Mouse (Mus musculus) midbrain, postnatal 0 days (tissue): ENCODE measurements around the gene Flad1. TPM values are rescaled to one million over a fixed set of nuclear protein-coding genes. Genes with fewer than 3 reads are reported as not detected.

ENCODE experiments used
- ATAC-seq: fragments of 200-750 bp; cut with Nextera tagmentation; 2 replicates; pipeline ENCODE4 v1.8.0; 2017; ENCODE audit warnings: moderate number of reproducible peaks, mild to moderate bottlenecking, moderate TSS enrichment, moderate library complexity; ENCODE audit not compliant: low FRiP score
- DNase-seq: peaks from one replicate; pipeline ENCODE4 v3.0.0-alpha.2; 2015; ENCODE audit warnings: low spot score
- H3K27ac ChIP-seq: fragments of 300-500 bp; sonication (generic); 2 replicates; pipeline ENCODE4 v1.5.1; 2014; ENCODE audit warnings: low read depth, mild to moderate bottlenecking, low read length, mixed read lengths
- H3K27me3 ChIP-seq: fragments of 300-500 bp; sonication (generic); 2 replicates; pipeline ENCODE4 v1.6.1; 2014; ENCODE audit warnings: low read length, control low read depth, mixed read lengths; ENCODE audit not compliant: insufficient read depth
- H3K36me3 ChIP-seq: fragments of 300-500 bp; sonication (generic); 2 replicates; pipeline ENCODE4 v1.6.1; 2014; ENCODE audit warnings: low read length, control low read depth, mixed read lengths; ENCODE audit not compliant: insufficient read depth
- H3K4me1 ChIP-seq: fragments of 300-500 bp; sonication (generic); 2 replicates; pipeline ENCODE4 v1.6.1; 2014; ENCODE audit warnings: mild to moderate bottlenecking, control low read depth, antibody characterized with exemption, low read length, mixed read lengths; ENCODE audit not compliant: insufficient read depth
- H3K4me2 ChIP-seq: fragments of 300-500 bp; sonication (generic); 2 replicates; pipeline ENCODE4 v1.6.1; 2014; ENCODE audit warnings: low read depth, mild to moderate bottlenecking, low read length, mixed read lengths; ENCODE audit not compliant: poor library complexity, severe bottlenecking
- H3K4me3 ChIP-seq: fragments of 300-500 bp; sonication (generic); 2 replicates; pipeline ENCODE4 v1.5.1; 2014; ENCODE audit warnings: low read depth, mild to moderate bottlenecking, low read length, moderate library complexity
- H3K9ac ChIP-seq: fragments of 300-500 bp; sonication (generic); replicated peaks from 2 replicates; pipeline ENCODE4 v1.6.1; 2014; ENCODE audit warnings: mild to moderate bottlenecking, low read length, moderate library complexity, mixed read lengths; ENCODE audit not compliant: poor library complexity, severe bottlenecking
- H3K9me3 ChIP-seq: fragments of 300-500 bp; sonication (generic); 2 replicates; pipeline ENCODE4 v1.6.1; 2016; ENCODE audit warnings: low read length, control low read depth
- CTCF ChIP-seq: IDR thresholded peaks from 2 replicates; pipeline ENCODE4 v1.5.1; 2016; ENCODE audit warnings: antibody characterized with exemption, mild to moderate bottlenecking
- WGBS: fragments of 180-500 bp; shearing (Covaris S2); extraction: QIAGEN DNeasy Blood & Tissue Kit; methylation state at CpG from one replicate; pipeline ENCODE4 v1.1.7; 2014; 5-methylcytosine and 5-hydroxymethylcytosine counted together
- polyA plus RNA-seq: library from polyadenylated mRNA; unstranded; fragments of >200 nt; fragmentation: Nextera tagmentation; extraction: Ambion mirVana; gene quantifications from 2 replicates; pipeline ENCODE4 v1.2.1, GENCODE M21; 2015
- total RNA-seq: library from RNA; depleted of rRNA; stranded (reverse); fragments of >200 nt; gene quantifications from 2 replicates; pipeline ENCODE4 v1.2.3, GENCODE M21; 2014

Gene Flad1
- total and polyA plus RNA-seq, 2 experiments from 2014 or later: 26.0 to 34.1 TPM

DNA sequence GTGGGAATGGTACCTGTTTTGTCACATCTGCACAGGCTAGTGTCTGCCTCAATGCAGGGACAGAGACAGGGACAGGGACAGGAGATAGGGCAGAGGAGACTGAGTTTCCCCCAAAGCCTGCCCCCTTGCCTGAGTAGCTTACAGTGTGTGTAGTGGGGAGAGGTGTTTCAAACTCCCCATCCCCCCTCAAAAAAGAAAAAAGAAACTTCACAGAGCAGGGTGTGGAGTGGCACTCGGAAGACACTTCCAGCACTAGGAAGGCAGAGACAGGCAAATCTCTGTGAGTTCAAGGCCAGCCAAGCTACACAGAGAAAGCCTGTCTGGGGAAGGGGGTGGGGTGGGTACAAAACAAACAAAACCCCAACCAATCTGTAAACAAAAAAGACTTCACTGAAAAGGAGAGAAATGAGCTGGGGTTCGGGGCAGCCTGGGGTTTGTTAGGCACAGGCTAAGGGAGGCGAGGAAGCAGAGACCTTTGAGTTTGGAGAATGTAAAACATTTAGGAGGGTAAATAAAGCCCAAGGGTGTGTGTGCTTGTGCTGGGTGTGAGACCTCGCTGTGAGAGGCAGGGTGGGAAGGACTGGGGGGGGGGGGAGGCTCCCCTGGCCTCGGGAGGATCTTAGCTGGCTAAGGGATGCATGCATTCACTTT is 38.0 kb downstream of the Flad1 start:
- Histone ChIP-seq H3K9ac (no peak overlapping the region), H3K36me3 (no peaks in the 10 kb centered on the region), H3K27me3 (no peaks in the 10 kb centered on the region), H3K9me3 (no peaks in the 10 kb centered on the region), H3K4me3 (no peak overlapping the region), H3K4me1 (no peaks in the 10 kb centered on the region), H3K4me2 (no peak overlapping the region), H3K27ac (no peak overlapping the region)
- DNase-seq (no peak), ATAC-seq (no peak)
- WGBS: 43% methylated on average over 5 of the region's 5 CpGs
- TF ChIP-seq CTCF: no peak

DNA sequence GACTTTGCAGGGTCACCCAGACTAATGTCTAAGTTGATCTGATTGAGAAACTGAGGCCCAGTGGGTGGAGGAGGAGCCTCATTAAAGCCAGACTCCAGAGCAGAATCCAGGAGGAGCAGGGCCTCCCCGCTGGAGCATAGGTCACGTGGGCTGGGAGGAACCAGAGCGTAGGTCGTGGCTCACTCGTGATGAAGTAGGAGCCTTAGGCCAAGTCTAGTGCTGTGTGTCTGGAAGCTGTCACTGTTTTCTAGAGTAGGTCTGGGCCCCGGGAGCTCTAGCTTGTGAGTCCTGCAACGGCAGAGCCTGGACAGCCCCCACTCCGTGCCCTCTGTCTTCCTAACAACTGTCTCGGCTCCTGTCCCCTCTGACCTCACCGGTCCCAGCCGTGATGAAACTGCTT is 44.3 kb downstream of the Flad1 start:
- Histone ChIP-seq H3K9ac (no peak overlapping the region), H3K27ac (no peak overlapping the region), H3K4me3 (no peak overlapping the region), H3K27me3 (no peaks in the 10 kb centered on the region), H3K4me1 (no peaks in the 10 kb centered on the region), H3K9me3 (no peaks in the 10 kb centered on the region), H3K36me3 (no peaks in the 10 kb centered on the region), H3K4me2 (no peak overlapping the region)
- DNase-seq (no peak), ATAC-seq (no peak)
- 76% methylated on average over 11 of the region's 11 CpGs for WGBS
- TF ChIP-seq CTCF: no peak

DNA sequence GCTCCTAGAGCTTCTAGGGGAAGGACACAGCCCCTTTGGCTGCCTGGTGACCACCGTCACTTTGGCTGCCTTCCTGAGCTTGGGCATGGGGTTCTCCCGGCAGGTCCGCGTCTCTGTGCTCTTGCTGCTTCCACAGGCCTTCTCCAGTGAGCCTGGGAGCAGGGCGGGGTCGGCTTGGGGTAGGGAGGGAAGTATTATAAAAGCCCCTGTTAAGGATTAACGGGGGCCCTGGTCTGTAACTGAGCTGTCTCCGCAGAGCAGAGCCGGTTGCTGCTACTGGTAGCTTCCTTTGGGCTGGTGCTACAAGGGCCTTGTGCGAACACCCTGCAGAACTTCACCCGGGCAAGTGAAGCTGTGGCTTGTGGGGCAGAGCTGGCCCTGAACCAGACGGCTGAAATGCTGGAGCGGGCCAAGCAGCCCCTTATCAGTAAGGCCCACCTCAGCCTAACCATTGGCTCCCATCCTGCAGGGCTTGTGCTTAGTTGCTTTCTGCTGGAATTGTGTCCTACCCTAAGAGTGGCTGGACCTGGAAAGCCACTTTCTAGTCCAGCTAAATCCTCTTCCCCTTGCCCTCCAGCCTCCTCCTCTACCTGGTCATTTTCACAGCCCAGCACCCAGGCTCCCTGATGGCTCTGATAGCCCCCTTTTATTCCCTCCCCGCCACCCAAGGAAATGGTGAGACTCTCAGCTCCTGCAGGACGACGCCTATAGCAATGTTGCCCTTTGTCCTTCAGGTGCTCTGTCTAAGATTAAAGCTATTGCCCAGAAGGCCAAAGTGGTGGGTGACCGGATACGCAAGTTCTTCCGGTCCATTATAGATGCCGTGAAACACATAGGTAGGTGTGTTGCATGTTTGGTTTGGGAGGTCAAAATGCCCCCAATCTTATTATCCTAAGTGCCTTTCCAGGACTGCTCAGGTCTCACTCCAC is 45.9 kb downstream of the Flad1 start:
- no peaks in the 10 kb centered on the region for H3K9me3 ChIP-seq

DNA sequence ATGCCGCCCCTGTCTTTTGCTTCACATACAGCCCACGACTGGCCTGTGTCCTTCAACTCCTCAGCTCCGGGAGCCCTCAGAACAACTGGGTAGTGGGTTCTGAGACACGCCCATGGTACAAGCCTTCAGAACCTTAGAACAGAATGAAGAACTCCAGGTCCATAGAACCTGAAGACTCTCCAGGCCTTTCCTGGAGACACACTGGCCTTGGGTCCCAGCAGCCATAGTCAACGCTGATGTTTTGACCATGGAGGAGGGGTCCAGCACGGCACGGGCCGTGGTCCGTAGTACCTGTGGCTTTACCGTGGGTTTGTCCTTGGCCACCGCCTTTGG is 46.6 kb downstream of the Flad1 start, which contains the start of gene Dcst1:
Dcst1 (minus strand) TSS at position 101 of the 333 bp plus-strand sequence.
- 85% methylated on average over 11 of the region's 11 CpGs for WGBS
- Histone ChIP-seq H3K9me3 (no peaks in the 10 kb centered on the region), H3K36me3 (no peaks in the 10 kb centered on the region), H3K4me2 (no peak within 1 kb of the TSS), H3K27me3 (no peaks in the 10 kb centered on the region), H3K27ac (no peak within 1 kb of the TSS), H3K4me3 (no peak within 1 kb of the TSS), H3K9ac (no peak within 1 kb of the TSS), H3K4me1 (no peaks in the 10 kb centered on the region)
- no peak for DNase-seq
- TF ChIP-seq CTCF: no peak
- no peak for ATAC-seq

More for the DNA sequence above, 45.9 kb downstream of the Flad1 start:
- no peak overlapping the region for H3K9ac ChIP-seq
- no peak for ATAC-seq
- H3K27ac ChIP-seq: no peak overlapping the region
- TF ChIP-seq CTCF: no peak
- 75% methylated on average over 20 of the region's 20 CpGs for WGBS
- no peak overlapping the region for H3K4me3 ChIP-seq
- H3K4me1 ChIP-seq: no peaks in the 10 kb centered on the region
- H3K4me2 ChIP-seq: no peak overlapping the region
- no peaks in the 10 kb centered on the region for H3K36me3 ChIP-seq
- no peak for DNase-seq
- no peaks in the 10 kb centered on the region for H3K27me3 ChIP-seq

DNA sequence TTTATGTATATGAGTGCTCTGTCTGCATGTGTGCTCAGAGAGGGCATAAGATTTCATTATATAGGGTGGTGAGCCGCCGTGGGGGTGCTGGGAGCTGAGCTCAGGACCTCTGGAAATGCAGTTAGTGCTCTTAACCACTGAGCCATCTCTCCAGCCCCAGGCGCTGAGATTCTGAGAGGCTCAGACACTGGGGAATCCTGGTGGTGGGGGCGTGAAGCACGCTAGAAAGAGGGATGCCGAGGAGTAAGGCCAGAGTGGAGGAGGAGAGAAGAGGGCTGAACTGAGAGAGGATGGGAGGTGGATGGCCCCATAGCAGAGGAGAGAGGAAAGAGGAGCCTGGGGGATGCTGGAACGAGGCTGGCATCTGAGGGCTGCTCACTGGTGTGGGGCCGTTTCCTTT is 47.0 kb downstream of the Flad1 start:
- H3K9me3 ChIP-seq: no peaks in the 10 kb centered on the region
- DNase-seq (no peak), ATAC-seq (no peak)
- H3K27ac ChIP-seq: no peak overlapping the region
- no peak overlapping the region for H3K9ac ChIP-seq
- WGBS: 51% methylated on average over 8 of the region's 8 CpGs
- no peaks in the 10 kb centered on the region for H3K4me1 ChIP-seq
- TF ChIP-seq CTCF: no peak
- no peaks in the 10 kb centered on the region for H3K27me3 ChIP-seq
- H3K36me3 ChIP-seq: no peaks in the 10 kb centered on the region
- no peak overlapping the region for H3K4me2 ChIP-seq
- H3K4me3 ChIP-seq: no peak overlapping the region

DNA sequence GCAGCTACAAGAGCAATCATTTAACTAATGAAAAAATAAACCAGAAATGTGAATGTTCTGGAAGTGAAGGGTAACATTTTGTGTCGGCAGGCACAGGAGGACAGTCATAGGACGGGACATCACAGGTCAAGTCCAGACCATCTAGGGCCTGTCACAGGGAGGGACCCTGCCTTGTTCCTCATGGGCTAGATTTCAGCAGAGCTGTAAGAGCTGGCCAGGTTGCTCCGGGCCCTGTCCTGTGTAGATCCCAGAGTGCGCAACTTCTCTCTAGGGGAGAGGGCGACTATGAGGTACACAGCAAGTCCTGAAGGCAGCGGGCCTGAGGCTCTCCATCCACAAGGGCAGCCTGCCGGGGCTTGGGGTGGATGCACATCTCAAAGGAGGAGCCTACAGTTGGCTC is 50.0 kb downstream of the Flad1 start, which contains the start of gene Dcst2:
Dcst2 (plus strand) TSS at position 301 of the 400 bp plus-strand sequence.
- 89% methylated on average over 7 of the region's 7 CpGs for WGBS
- TF ChIP-seq CTCF: no peak
- Histone ChIP-seq H3K27me3 (no peaks in the 10 kb centered on the region), H3K9me3 (no peaks in the 10 kb centered on the region), H3K4me2 (no peak within 1 kb of the TSS), H3K4me1 (no peaks in the 10 kb centered on the region), H3K27ac (no peak within 1 kb of the TSS), H3K9ac (no peak within 1 kb of the TSS), H3K4me3 (no peak within 1 kb of the TSS), H3K36me3 (no peaks in the 10 kb centered on the region)
- DNase-seq (no peak), ATAC-seq (no peak)
